Mouse (Mus musculus) CD4-positive, CD25-positive, alpha-beta regulatory T cell, adult 2 months (primary cell): ENCODE measurements around the gene Eml6.
"Not testable (repeated sequence)": the region's sequence is repeated elsewhere in the genome, so short reads cannot be mapped to it uniquely, and the experiment has no call there.

Experiments used
- DNase-seq: peaks from one replicate; pipeline ENCODE4 v3.0.0-alpha.2; 2012; ENCODE audit warnings: low read depth, low spot score

The Eml6 gene

GRCm38 (mm10) chr11:29794475-29794874 is 231.4 kb downstream of the Eml6 start:
- DNase-seq, result no peak

- no peak for DNase-seq
Measured at GRCm38 (mm10) chr11:29790796-29791195, 235.0 kb downstream of the Eml6 start.

GRCm38 (mm10) chr11:29788921-29789638 is 236.8 kb downstream of the Eml6 start:
- no peak for DNase-seq

- no peak for DNase-seq
Measured at GRCm38 (mm10) chr11:29788499-29788898, 237.3 kb downstream of the Eml6 start.

- no peak for DNase-seq
Measured at GRCm38 (mm10) chr11:29787473-29787872, 238.4 kb downstream of the Eml6 start.

GRCm38 (mm10) chr11:29786583-29787219 is 239.1 kb downstream of the Eml6 start:
- DNase-seq, result no peak

GRCm38 (mm10) chr11:29779409-29780026 is 246.3 kb downstream of the Eml6 start:
- DNase-seq, result no peak

- DNase-seq, result no peak
Measured at GRCm38 (mm10) chr11:29778936-29779335, 246.9 kb downstream of the Eml6 start.

GRCm38 (mm10) chr11:29777964-29778363 is 247.9 kb downstream of the Eml6 start:
- no peak for DNase-seq

GRCm38 (mm10) chr11:29774760-29775159 is 251.1 kb downstream of the Eml6 start:
- DNase-seq, result no peak

- DNase-seq, result no peak
Measured at GRCm38 (mm10) chr11:29774296-29774695, 251.5 kb downstream of the Eml6 start.

- DNase-seq, result no peak
Measured at GRCm38 (mm10) chr11:29772279-29772678, 253.6 kb downstream of the Eml6 start.

GRCm38 (mm10) chr11:29770666-29771400 is 255.0 kb downstream of the Eml6 start:
- no peak for DNase-seq

- DNase-seq, result no peak
Measured at GRCm38 (mm10) chr11:29768523-29768922, 257.3 kb downstream of the Eml6 start.

- no peak for DNase-seq
Measured at GRCm38 (mm10) chr11:29766313-29766982, 259.4 kb downstream of the Eml6 start.

GRCm38 (mm10) chr11:29765063-29765462 is 260.8 kb downstream of the Eml6 start:
- DNase-seq, result no peak

GRCm38 (mm10) chr11:29762768-29763167 is 263.1 kb downstream of the Eml6 start:
- no peak for DNase-seq

- no peak for DNase-seq
Measured at GRCm38 (mm10) chr11:29761387-29761786, 264.4 kb downstream of the Eml6 start.

GRCm38 (mm10) chr11:29758617-29759016 is 267.2 kb downstream of the Eml6 start:
- DNase-seq, result no peak

- DNase-seq, result not testable (repeated sequence)
Measured at GRCm38 (mm10) chr11:29756007-29756406, 269.8 kb downstream of the Eml6 start.
